Mouse (Mus musculus) adrenal gland, postnatal 0 days (tissue): ENCODE results near the gene Gnai2. TPM values are rescaled to one million over a fixed set of nuclear protein-coding genes. Genes with fewer than 3 reads are reported as not detected.

Experiments used
- polyA plus RNA-seq: library from polyadenylated mRNA; unstranded; fragments of >200 nt; fragmentation: Nextera tagmentation; extraction: Ambion mirVana; gene quantifications from 2 replicates; pipeline ENCODE4 v1.2.1, GENCODE M21; 2015

Gene Gnai2
- 258 and 304 TPM in 2 replicates for polyA plus RNA-seq

GRCm38 (mm10) chr9:107635279-107636028, at the start of gene Gnai2:
TSS of gene Gnai2 (minus strand) at chr9:107635367.

DNA sequence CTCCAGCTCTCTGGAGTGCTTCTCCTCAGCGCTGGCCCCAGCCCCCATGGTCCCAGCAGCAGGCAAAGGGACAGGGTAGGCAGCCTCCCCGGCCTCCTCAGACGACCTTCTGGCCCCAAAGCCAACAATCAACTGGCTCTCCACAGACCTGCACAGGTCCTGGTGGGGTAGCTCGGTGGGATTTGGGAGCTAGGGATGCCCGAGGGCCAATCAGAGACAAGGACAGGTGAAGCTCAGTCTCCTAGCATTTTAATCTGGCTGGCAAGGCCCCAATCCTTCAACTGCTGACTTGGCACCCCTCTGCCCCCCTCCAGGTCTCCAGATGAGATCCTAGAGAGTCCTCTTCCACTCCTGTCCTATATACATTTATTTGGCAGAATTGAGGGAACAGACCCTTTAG, 44.3 kb upstream of the Gnai2 start, which contains the start of gene Gnat1:
Gene Gnat1 (minus strand): TSS at position 212 of the 400 bp plus-strand sequence.

GRCm38 (mm10) chr9:107669480-107669945, 34.3 kb upstream of the Gnai2 start, which contains the start of gene Slc38a3:
TSS of gene Slc38a3 (minus strand) at chr9:107669530.

GRCm38 (mm10) chr9:107608741-107609432, 26.3 kb downstream of the Gnai2 start, which contains the start of gene Sema3b:
TSS of gene Sema3b (minus strand) at chr9:107609229.

GRCm38 (mm10) chr9:107586974-107587832, 48.0 kb downstream of the Gnai2 start, which contains the start of gene Ifrd2:
TSS of gene Ifrd2 (plus strand) at chr9:107587642.

DNA sequence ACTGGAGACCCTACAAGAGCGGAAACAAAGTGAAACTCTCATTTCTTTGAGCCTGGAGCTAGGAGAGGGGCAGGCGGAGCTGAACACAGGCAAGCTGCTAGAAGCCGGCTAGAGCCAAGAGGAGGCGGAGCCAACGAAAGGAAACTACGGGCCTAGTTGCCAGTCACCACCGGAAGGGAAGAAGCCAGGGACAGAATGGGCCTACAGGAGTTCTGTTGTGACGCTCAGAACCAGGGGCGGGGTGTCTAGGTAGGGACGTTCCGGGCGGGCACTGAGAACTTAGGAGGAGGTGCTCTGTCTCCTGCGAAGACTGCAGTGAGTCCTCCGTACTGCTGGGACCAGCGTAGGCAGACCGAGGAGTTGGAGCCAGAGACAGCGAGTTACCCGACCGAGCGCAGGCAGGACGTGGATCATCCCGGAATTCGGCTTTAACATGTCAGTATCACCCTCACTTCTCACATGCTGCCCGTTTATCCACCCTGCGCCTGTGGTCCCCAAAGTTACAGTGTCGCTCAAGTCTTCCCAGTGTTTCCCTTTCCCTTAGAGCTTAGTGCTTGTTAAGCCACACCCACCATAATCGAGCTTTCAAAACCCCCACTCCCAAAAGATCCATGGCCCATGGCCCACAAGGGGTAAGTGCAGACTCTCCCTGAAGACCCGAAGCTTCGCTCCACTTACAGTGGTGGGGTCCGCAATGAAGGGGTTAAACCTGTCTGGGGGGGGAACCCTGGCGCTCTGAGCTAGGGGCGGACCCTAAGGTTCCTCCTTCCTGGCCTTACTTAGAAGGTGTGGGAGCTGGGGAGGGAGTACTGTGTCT, 54.5 kb downstream of the Gnai2 start, which contains the start of gene Hyal3:
Gene Hyal3 (plus strand): TSS at position 318 of the 817 bp plus-strand sequence.

GRCm38 (mm10) chr9:107578587-107578986, 56.6 kb downstream of the Gnai2 start, which contains the start of gene Naa80:
TSS of gene Naa80 (plus strand) at chr9:107578887.

GRCm38 (mm10) chr9:107576357-107577107, 58.6 kb downstream of the Gnai2 start, which contains the start of gene Hyal1:
TSS of gene Hyal1 (plus strand) at chr9:107576927.

GRCm38 (mm10) chr9:107567702-107568319, 67.4 kb downstream of the Gnai2 start, which contains the start of gene Hyal2:
TSS of gene Hyal2 (plus strand) at chr9:107567945.

Other genes starting within 250 kb of the Gnai2 start
- gene Cacna2d2, start 235.8 kb downstream of the Gnai2 start, polyA plus RNA-seq, result 0.35 and 0.52 TPM in 2 replicates
- gene Tmem115, start 101.4 kb downstream of the Gnai2 start, polyA plus RNA-seq, result 43.7 and 54.5 TPM in 2 replicates
- 40.5 and 46.6 TPM in 2 replicates for gene Cyb561d2, start 93.2 kb downstream of the Gnai2 start, polyA plus RNA-seq
- gene Nprl2, start 93.1 kb downstream of the Gnai2 start, polyA plus RNA-seq, result 25.7 and 33.2 TPM in 2 replicates
- gene Zmynd10, start 88.1 kb downstream of the Gnai2 start, polyA plus RNA-seq, result 0.87 and 0.88 TPM in 2 replicates
- 34.4 and 42.2 TPM in 2 replicates for gene Rassf1, start 83.8 kb downstream of the Gnai2 start, polyA plus RNA-seq
- 63.2 and 71.2 TPM in 2 replicates for gene Tusc2, start 72.1 kb downstream of the Gnai2 start, polyA plus RNA-seq
- 46.1 and 48.2 TPM in 2 replicates for gene Hyal2, start 67.4 kb downstream of the Gnai2 start, polyA plus RNA-seq
- gene Hyal1, start 58.4 kb downstream of the Gnai2 start, polyA plus RNA-seq, result 2.8 and 4.5 TPM in 2 replicates
- 13.4 and 16.0 TPM in 2 replicates for gene Naa80, start 56.5 kb downstream of the Gnai2 start, polyA plus RNA-seq
- gene Hyal3, start 54.5 kb downstream of the Gnai2 start, polyA plus RNA-seq, result 0.85 and 1.5 TPM in 2 replicates
- 20.0 and 31.8 TPM in 2 replicates for gene Ifrd2, start 47.7 kb downstream of the Gnai2 start, polyA plus RNA-seq
- gene Sema3b, start 26.1 kb downstream of the Gnai2 start, polyA plus RNA-seq, result 8.3 and 8.7 TPM in 2 replicates
- 5.0 TPM in 2 replicates for gene Slc38a3, start 34.2 kb upstream of the Gnai2 start, polyA plus RNA-seq
- 0.40 and 1.9 TPM in 2 replicates for gene Gnat1, start 44.3 kb upstream of the Gnai2 start, polyA plus RNA-seq
- 5.7 and 6.2 TPM in 2 replicates for gene Sema3f, start 75.1 kb upstream of the Gnai2 start, polyA plus RNA-seq
- gene Rbm5, start 135.6 kb upstream of the Gnai2 start, polyA plus RNA-seq, result 54.4 and 75.5 TPM in 2 replicates
- gene Rbm6, start 237.9 kb upstream of the Gnai2 start, polyA plus RNA-seq, result 25.9 and 43.6 TPM in 2 replicates